In genomic region chr10:81384605-81384982, GRCm38 (mm10) we compare ENCODE assay signal across 8 mouse cellular contexts. TPM values are rescaled to one million over a fixed set of nuclear protein-coding genes. Genes with fewer than 3 reads are reported as not detected.
A peak's percentile ranks its signal among the peaks of the same experiment; 100 is the strongest.
DNase-seq lines count a peak whose midpoint lies in the region; ATAC-seq and TF ChIP-seq lines count a peak whose summit lies in the region.

No protein-coding gene starts in this region.

- no peak for DNase-seq in liver, adult 2 months (ENCODE audit: extremely low read depth, low read depth, low spot score)
- no peak for DNase-seq in liver
- DNase-seq in left cerebral cortex, postnatal 10 days (ENCODE audit: extremely low spot score in 1 of 2, low spot score in 2 of 2) = no peak
- no peak for DNase-seq in thymus, postnatal 4 days
- no peak for DNase-seq in urinary bladder, postnatal 36 days (ENCODE audit: low spot score in 2 of 2)

- H3K27me3 ChIP-seq in liver, adult 2 months (ENCODE audit: control insufficient read depth, insufficient read depth, low read length) = no peaks in the 10 kb centered on the region
- no peaks in the 10 kb centered on the region for H3K27me3 ChIP-seq in embryonic facial prominence, embryonic 12.5 days
- H3K27me3 ChIP-seq in intestine, postnatal 0 days (replicated peaks; ENCODE audit: control insufficient read depth, insufficient read depth, low read length) = no peaks in the 10 kb centered on the region
- H3K27me3 ChIP-seq in neural tube, embryonic 12.5 days (replicated peaks) = no peaks in the 10 kb centered on the region

- no peak for TF ChIP-seq CTCF in liver, adult 2 months (IDR thresholded peaks at IDR 0.05; ENCODE audit: low read depth, low read length)
- TF ChIP-seq CTCF in intestine, postnatal 0 days (IDR thresholded peaks at IDR 0.05; ENCODE audit: low read depth) = peak; percentile 1; the same call in 1 of the 2 replicates

- peak overlapping the region; percentile 88 for H3K4me3 ChIP-seq in liver, adult 2 months (ENCODE audit: insufficient read depth, low read depth, low read length)
- H3K4me3 ChIP-seq in embryonic facial prominence, embryonic 12.5 days = peak overlapping the region; percentile 78
- H3K4me3 ChIP-seq in intestine, postnatal 0 days (ENCODE audit: low read depth, low read length) = peak overlapping the region; percentile 81
- peak overlapping the region; percentile 74 for H3K4me3 ChIP-seq in neural tube, embryonic 12.5 days

- H3K27ac ChIP-seq in liver, adult 2 months (replicated peaks; ENCODE audit: insufficient read depth, low read depth, low read length) = peak overlapping the region; percentile 70
- H3K27ac ChIP-seq in embryonic facial prominence, embryonic 12.5 days = peak overlapping the region; percentile 85
- peak overlapping the region; percentile 82 for H3K27ac ChIP-seq in intestine, postnatal 0 days (ENCODE audit: low read depth, low read length)
- peak overlapping the region; percentile 51; the same call in 1 of the 2 replicates for H3K27ac ChIP-seq in neural tube, embryonic 12.5 days

- H3K79me2 ChIP-seq in liver, adult 2 months (ENCODE audit: control insufficient read depth, insufficient read depth, low read length) = peaks cover 13% of the 10 kb centered on the region

- H3K36me3 ChIP-seq in liver, adult 2 months (ENCODE audit: control insufficient read depth, insufficient read depth, low read length) = 0 out of 2 replicates have a peak, but pooled peaks cover 1% of the 10 kb centered on the region
- H3K36me3 ChIP-seq in embryonic facial prominence, embryonic 12.5 days = peaks cover 33% of the 10 kb centered on the region
- H3K36me3 ChIP-seq in intestine, postnatal 0 days (ENCODE audit: control insufficient read depth, insufficient read depth) = peaks cover 30% of the 10 kb centered on the region
- H3K36me3 ChIP-seq in neural tube, embryonic 12.5 days = peaks cover 30% of the 10 kb centered on the region

- 0 out of 2 replicates have a peak, but pooled peaks have one; percentile 10 for ATAC-seq in embryonic facial prominence, embryonic 12.5 days (ENCODE audit: insufficient number of reproducible peaks, insufficient read depth, low FRiP score, low TSS enrichment)
- ATAC-seq in intestine, postnatal 0 days = peak; percentile 12; the same call in 1 of the 2 replicates
- peak; percentile 23; the same call in 1 of the 2 replicates for ATAC-seq in neural tube, embryonic 12.5 days (ENCODE audit: low FRiP score, low read depth)

- H3K4me2 ChIP-seq in embryonic facial prominence, embryonic 12.5 days (replicated peaks) = peak overlapping the region; percentile 82
- peak overlapping the region; percentile 76 for H3K4me2 ChIP-seq in intestine, postnatal 0 days (replicated peaks; ENCODE audit: low read depth)
- H3K4me2 ChIP-seq in neural tube, embryonic 12.5 days (replicated peaks) = peak overlapping the region; percentile 95

- H3K4me1 ChIP-seq in liver, adult 2 months (ENCODE audit: control insufficient read depth, insufficient read depth, low read length) = peaks cover 14% of the 10 kb centered on the region
- peaks cover 18% of the 10 kb centered on the region for H3K4me1 ChIP-seq in embryonic facial prominence, embryonic 12.5 days
- 0 out of 2 replicates have a peak, but pooled peaks cover 3% of the 10 kb centered on the region for H3K4me1 ChIP-seq in intestine, postnatal 0 days (replicated peaks; ENCODE audit: control insufficient read depth, insufficient read depth, low read length)
- peaks cover 16% of the 10 kb centered on the region for H3K4me1 ChIP-seq in neural tube, embryonic 12.5 days

- no peaks in the 10 kb centered on the region for H3K9me3 ChIP-seq in embryonic facial prominence, embryonic 12.5 days
- no peaks in the 10 kb centered on the region for H3K9me3 ChIP-seq in intestine, postnatal 0 days (ENCODE audit: control insufficient read depth)
- no peaks in the 10 kb centered on the region for H3K9me3 ChIP-seq in neural tube, embryonic 12.5 days

- peak overlapping the region; percentile 89 for H3K9ac ChIP-seq in liver, adult 2 months (ENCODE audit: low read depth, low read length)
- H3K9ac ChIP-seq in embryonic facial prominence, embryonic 12.5 days = peak overlapping the region; percentile 75
- peak overlapping the region; percentile 76 for H3K9ac ChIP-seq in intestine, postnatal 0 days (ENCODE audit: low read depth, low read length)
- peak overlapping the region; percentile 73 for H3K9ac ChIP-seq in neural tube, embryonic 12.5 days

- intact Hi-C loops in left cerebral cortex, postnatal 10 days (cut with DNase I) = no loop called here

- TF ChIP-seq POLR2A in liver, adult 2 months (IDR thresholded peaks at IDR 0.05; ENCODE audit: extremely low read depth, insufficient read depth, low read length) = no peak

- under 1% methylated on average over 19 of the region's 19 CpGs for WGBS in liver, adult 2 months
- WGBS in embryonic facial prominence, embryonic 12.5 days = under 1% methylated on average over 19 of the region's 19 CpGs
- 0% methylated on average over 19 of the region's 19 CpGs for WGBS in intestine, postnatal 0 days
- 1% methylated on average over 19 of the region's 19 CpGs for WGBS in neural tube, embryonic 12.5 days

RNA-seq across cellular contexts. Expression of gene Gm48551, which starts 0.3 kb away (rescaled TPM):
- total RNA-seq in liver, adult 2 months (2014; rRNA removed) = 2.4 TPM in 1 of 2 replicates, not detected in the other
- polyA plus RNA-seq in liver, adult 2 months (2012; rRNA removed) = 0.32 and 0.44 TPM in 2 replicates
- polyA plus RNA-seq in embryonic facial prominence, embryonic 12.5 days (2016; fragmentation: Nextera tagmentation; extraction: Ambion mirVana) = 2.9 and 4.1 TPM in 2 replicates
- 0.76 and 1.1 TPM in 2 replicates for polyA plus RNA-seq in intestine, postnatal 0 days (2015; fragmentation: Nextera tagmentation; extraction: Ambion mirVana)
- polyA plus RNA-seq in neural tube, embryonic 12.5 days (2016; fragmentation: Nextera tagmentation; extraction: Ambion mirVana) = 5.0 and 5.3 TPM in 2 replicates
- total RNA-seq in left cerebral cortex, postnatal 10 days (2021) = 1 to 10 TPM; 3.4 to 5.0 TPM

RNA-seq across cellular contexts. Expression of gene Dohh, which starts 0.4 kb away (rescaled TPM):
- 39.7 and 53.8 TPM in 2 replicates for total RNA-seq in liver, adult 2 months (2014; rRNA removed)
- 42.6 and 49.7 TPM in 2 replicates for polyA plus RNA-seq in liver, adult 2 months (2012; rRNA removed)
- polyA plus RNA-seq in embryonic facial prominence, embryonic 12.5 days (2016; fragmentation: Nextera tagmentation; extraction: Ambion mirVana) = 73.6 and 77.0 TPM in 2 replicates
- polyA plus RNA-seq in intestine, postnatal 0 days (2015; fragmentation: Nextera tagmentation; extraction: Ambion mirVana) = 54.0 and 59.4 TPM in 2 replicates
- polyA plus RNA-seq in neural tube, embryonic 12.5 days (2016; fragmentation: Nextera tagmentation; extraction: Ambion mirVana) = 75.6 and 77.9 TPM in 2 replicates
- 10 to 100 TPM; 79.3 to 83.5 TPM for total RNA-seq in left cerebral cortex, postnatal 10 days (2021)

RNA-seq across cellular contexts. Expression of gene Gm48552, which starts 4.2 kb away (rescaled TPM):
- 0.40 TPM in 1 of 2 replicates, not detected in the other for total RNA-seq in liver, adult 2 months (2014; rRNA removed)
- polyA plus RNA-seq in liver, adult 2 months (2012; rRNA removed) = 0.26 and 1.4 TPM in 2 replicates
- 2.0 and 3.8 TPM in 2 replicates for polyA plus RNA-seq in embryonic facial prominence, embryonic 12.5 days (2016; fragmentation: Nextera tagmentation; extraction: Ambion mirVana)
- 0.31 TPM in 1 of 2 replicates, not detected in the other for polyA plus RNA-seq in intestine, postnatal 0 days (2015; fragmentation: Nextera tagmentation; extraction: Ambion mirVana)
- 2.3 and 2.5 TPM in 2 replicates for polyA plus RNA-seq in neural tube, embryonic 12.5 days (2016; fragmentation: Nextera tagmentation; extraction: Ambion mirVana)
- 1 to 10 TPM; 2.5 to 3.5 TPM for total RNA-seq in left cerebral cortex, postnatal 10 days (2021)

RNA-seq across cellular contexts. Expression of gene Fzr1, which starts 6.3 kb away (rescaled TPM):
- 6.2 and 8.1 TPM in 2 replicates for total RNA-seq in liver, adult 2 months (2014; rRNA removed)
- 20.9 and 29.9 TPM in 2 replicates for polyA plus RNA-seq in liver, adult 2 months (2012; rRNA removed)
- polyA plus RNA-seq in embryonic facial prominence, embryonic 12.5 days (2016; fragmentation: Nextera tagmentation; extraction: Ambion mirVana) = 140 and 143 TPM in 2 replicates
- polyA plus RNA-seq in intestine, postnatal 0 days (2015; fragmentation: Nextera tagmentation; extraction: Ambion mirVana) = 40.8 and 45.2 TPM in 2 replicates
- polyA plus RNA-seq in neural tube, embryonic 12.5 days (2016; fragmentation: Nextera tagmentation; extraction: Ambion mirVana) = 136 and 138 TPM in 2 replicates
- 10 to 100 TPM; 85.7 to 94.7 TPM for total RNA-seq in left cerebral cortex, postnatal 10 days (2021)

RNA-seq across cellular contexts. Expression of gene Smim24, which starts 8.3 kb away (rescaled TPM):
- total RNA-seq in liver, adult 2 months (2014; rRNA removed) = 1.3 and 1.5 TPM in 2 replicates
- polyA plus RNA-seq in liver, adult 2 months (2012; rRNA removed) = 2.3 and 4.1 TPM in 2 replicates
- polyA plus RNA-seq in embryonic facial prominence, embryonic 12.5 days (2016; fragmentation: Nextera tagmentation; extraction: Ambion mirVana) = 3.1 and 3.4 TPM in 2 replicates
- polyA plus RNA-seq in intestine, postnatal 0 days (2015; fragmentation: Nextera tagmentation; extraction: Ambion mirVana) = 1,233 and 1,333 TPM in 2 replicates
- 2.1 and 2.7 TPM in 2 replicates for polyA plus RNA-seq in neural tube, embryonic 12.5 days (2016; fragmentation: Nextera tagmentation; extraction: Ambion mirVana)
- total RNA-seq in left cerebral cortex, postnatal 10 days (2021) = 1 to 10 TPM; 2.0 to 2.2 TPM
